Mouse (Mus musculus): ENCODE measurements around the gene Tmem35b.

The Tmem35b gene

DNA sequence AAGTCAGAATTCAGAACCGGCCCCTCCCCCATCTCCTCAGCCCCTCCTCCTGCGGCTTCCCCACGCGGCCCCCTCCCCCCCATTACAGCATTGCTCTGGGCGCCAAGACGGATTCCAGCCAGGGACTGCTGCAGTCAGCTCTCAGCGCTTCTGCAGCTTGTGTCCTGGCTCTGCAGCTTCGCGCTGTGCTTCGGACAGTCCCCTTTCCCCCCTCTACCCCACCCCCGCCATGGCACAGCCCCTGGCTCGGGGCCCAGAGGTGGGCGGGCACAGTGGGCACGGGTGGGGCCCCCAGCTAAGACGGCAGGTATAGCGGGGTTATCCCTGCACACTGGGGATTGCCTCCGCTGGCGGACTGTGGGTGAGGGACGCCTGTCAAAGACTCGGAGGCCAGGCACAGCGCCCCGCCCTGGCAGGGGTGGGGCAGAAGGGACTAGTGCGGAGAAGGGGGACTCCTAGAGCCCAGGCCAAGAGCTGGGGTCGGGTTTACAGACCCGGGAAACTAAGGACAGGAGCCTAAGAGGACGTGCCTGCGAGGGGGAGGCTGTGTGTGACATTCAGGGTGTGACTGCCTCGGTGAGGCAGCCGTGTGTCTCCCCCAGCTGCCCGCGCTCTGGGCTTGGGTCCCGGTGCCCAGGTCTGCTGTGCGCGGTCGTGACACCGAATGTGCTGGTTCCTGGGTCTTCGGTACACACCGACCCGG lies 44.9 kb downstream of the Tmem35b start:
- no peak for DNase-seq (ENCODE audit: low spot score)

- DNase-seq (ENCODE audit: low spot score), result no peak
Observed at GRCm38 (mm10) chr4:127168914-127169345, 45.4 kb downstream of the Tmem35b start, which contains the start of gene Dlgap3. Gene Dlgap3, plus strand, starts transcription at chr4:127169204.

- DNase-seq (ENCODE audit: low spot score), result no peak
Observed at GRCm38 (mm10) chr4:127169346-127170221, 46.1 kb downstream of the Tmem35b start.

- no peak for DNase-seq (ENCODE audit: low spot score)
Observed at GRCm38 (mm10) chr4:127170866-127171265, 47.4 kb downstream of the Tmem35b start.

DNA sequence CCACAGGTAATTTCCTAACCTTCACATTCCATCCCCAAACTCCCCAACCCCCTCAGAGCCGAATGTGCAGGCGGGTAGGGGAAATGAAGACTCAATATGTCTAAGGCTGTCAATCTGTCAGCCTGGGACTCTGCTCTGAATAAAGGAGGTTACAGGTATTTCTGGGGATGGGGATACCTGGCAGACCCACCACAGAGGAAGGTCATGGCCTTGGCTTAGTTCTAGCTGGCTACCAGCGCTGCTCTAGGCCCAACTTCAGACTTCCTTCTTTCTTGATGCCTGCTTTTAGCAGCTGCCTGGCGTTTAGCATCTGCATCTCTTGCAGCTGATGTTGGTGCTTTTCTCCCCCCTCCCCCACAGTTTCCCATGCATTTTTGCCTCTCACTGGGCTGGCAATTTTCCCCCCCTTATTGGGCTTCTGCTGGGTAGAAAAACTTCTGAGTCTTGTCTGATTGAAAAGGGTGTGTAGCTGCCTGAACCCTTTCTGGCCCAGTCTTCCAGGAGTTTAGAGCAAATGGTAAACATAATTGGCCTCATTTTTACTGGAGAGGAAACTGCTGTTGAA lies 47.9 kb downstream of the Tmem35b start:
- DNase-seq (ENCODE audit: low spot score), result no peak

DNA sequence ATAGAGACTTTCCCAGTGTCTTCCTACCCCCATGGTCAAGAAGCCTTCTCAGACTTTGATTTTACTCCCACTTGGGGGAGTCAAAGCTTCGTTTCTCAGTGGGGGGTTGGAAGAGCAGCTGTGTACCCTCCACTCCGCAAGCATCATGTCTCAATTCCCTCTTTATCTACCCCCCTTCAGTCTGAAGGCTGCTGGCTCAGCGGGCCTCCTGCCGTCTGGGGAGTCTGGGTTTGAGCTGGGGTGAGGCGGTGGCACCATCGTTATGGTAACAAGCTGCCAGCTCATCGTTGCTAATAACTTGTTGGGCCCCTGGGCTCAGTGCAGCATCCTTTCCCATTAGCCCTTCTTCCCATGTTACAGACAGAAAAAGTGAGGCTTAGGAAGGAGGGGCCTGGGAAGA lies 48.6 kb downstream of the Tmem35b start:
- DNase-seq (ENCODE audit: low spot score), result no peak

DNA sequence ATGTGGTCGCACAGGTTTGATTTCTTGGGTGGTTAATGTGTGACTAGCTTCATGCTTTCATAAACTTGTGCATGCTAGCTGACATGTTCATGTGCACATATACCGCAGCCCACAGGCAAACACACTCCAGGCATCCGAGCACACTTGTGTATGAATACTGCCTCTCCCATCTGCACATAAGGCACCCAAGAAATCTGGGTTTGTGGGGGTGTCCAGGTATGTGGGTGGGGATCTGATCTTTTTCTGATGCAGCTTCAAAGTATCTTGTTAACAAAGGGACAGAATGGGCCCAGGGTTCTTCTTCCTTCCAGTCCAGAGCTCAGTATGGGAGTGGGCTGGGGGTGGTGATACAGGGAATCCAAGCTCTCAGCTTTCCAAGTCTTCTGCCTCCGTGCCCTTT lies 49.1 kb downstream of the Tmem35b start:
- no peak for DNase-seq (ENCODE audit: low spot score)

- peak; percentile 27 for DNase-seq (ENCODE audit: low spot score)
Observed at GRCm38 (mm10) chr4:127173461-127173860, 50.0 kb downstream of the Tmem35b start.

DNA sequence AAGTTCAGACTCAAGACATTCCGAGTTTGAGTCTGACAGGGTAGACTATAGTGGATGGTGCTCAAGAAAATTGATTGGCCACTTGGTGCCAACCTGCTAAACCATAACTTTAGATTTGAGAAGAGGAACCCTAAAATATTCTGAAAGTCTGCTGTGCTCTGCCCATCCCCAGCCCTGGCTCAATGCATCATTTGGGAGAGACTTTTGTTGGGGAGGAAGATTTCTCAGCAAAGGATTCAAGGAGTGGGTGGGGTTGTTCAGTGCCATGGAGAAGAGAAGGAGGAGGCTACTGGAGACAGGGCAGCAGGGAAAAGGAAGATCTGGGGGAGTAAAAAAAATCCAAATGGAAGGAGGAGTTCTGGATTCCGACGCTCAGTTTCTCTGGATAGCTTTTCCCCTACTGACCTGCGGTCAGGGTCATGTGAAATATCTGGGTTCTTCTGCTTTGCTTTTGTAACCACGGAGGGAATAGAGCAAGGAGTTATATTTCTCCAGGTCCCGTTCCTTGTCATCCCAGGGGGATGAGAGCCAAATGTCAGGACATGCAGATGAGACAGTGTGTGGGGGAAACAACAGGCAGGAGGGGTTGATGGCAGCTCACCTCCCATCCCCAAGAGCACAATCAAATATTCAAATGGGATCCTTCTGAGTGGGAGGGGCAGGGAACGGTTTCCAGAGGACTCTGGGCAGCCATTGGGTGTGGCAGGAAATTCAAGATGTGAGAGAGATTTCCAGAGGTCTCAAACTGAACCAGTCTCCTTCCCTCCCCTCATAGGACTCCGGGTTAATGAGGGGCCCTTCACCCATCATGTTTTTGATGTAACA lies 50.8 kb downstream of the Tmem35b start:
- DNase-seq (ENCODE audit: low spot score), result no peak

DNA sequence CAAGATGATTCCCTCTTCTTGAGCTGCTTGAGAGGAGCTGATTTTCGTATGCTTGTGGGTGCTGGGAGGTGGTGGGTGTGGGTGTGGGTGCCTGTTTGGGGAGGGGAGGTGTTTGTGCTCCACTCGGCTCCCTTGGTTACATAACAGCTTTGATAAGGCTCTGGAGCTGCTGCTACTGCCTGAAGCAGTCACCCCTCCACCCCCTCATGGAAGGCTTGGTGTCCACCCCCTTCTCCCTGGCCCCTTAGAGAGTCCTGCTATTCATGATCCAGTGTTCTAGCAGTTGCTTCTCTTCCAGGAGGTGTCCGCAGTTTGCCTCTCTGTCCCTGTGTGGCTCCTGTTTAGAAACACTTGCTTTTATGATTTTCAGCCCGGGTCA lies 51.4 kb downstream of the Tmem35b start:
- DNase-seq (ENCODE audit: low spot score), result no peak

- DNase-seq (ENCODE audit: low spot score), result no peak
Observed at GRCm38 (mm10) chr4:127177961-127178360, 54.5 kb downstream of the Tmem35b start.

- no peak for DNase-seq (ENCODE audit: low spot score)
Observed at GRCm38 (mm10) chr4:127178671-127179070, 55.2 kb downstream of the Tmem35b start.
